Mouse (Mus musculus) embryonic facial prominence, embryonic 15.5 days (tissue): Measurements from ENCODE around the gene Prrc2a. TPM values are rescaled to one million over a fixed set of nuclear protein-coding genes. Genes with fewer than 3 reads are reported as not detected.

Experiments
- ATAC-seq: fragments of 200-750 bp; cut with Nextera tagmentation; 2 replicates; pipeline ENCODE4 v1.8.0; 2017; ENCODE audit warnings: low read depth, moderate TSS enrichment; ENCODE audit not compliant: insufficient number of reproducible peaks, low FRiP score, low TSS enrichment
- H3K27ac ChIP-seq: fragments of 300-500 bp; sonication (generic); replicated peaks from 2 replicates; pipeline ENCODE4 v1.5.1; 2015; ENCODE audit warnings: mild to moderate bottlenecking, inconsistent platforms
- H3K27me3 ChIP-seq: fragments of 300-500 bp; sonication (generic); 2 replicates; pipeline ENCODE4 v1.6.1; 2015; ENCODE audit warnings: inconsistent platforms
- H3K36me3 ChIP-seq: fragments of 300-500 bp; sonication (generic); 2 replicates; pipeline ENCODE4 v1.6.1; 2015; ENCODE audit warnings: mild to moderate bottlenecking, inconsistent platforms
- H3K4me1 ChIP-seq: fragments of 300-500 bp; sonication (generic); 2 replicates; pipeline ENCODE4 v1.6.1; 2015; ENCODE audit warnings: inconsistent platforms
- H3K4me2 ChIP-seq: fragments of 300-500 bp; sonication (generic); replicated peaks from 2 replicates; pipeline ENCODE4 v1.6.1; 2015; ENCODE audit warnings: mild to moderate bottlenecking, inconsistent platforms
- H3K4me3 ChIP-seq: fragments of 300-500 bp; sonication (generic); replicated peaks from 2 replicates; pipeline ENCODE4 v1.5.1; 2015; ENCODE audit warnings: mild to moderate bottlenecking, inconsistent platforms
- H3K9ac ChIP-seq: fragments of 300-500 bp; sonication (generic); 2 replicates; pipeline ENCODE4 v1.6.1; 2015; ENCODE audit warnings: inconsistent platforms
- H3K9me3 ChIP-seq: fragments of 300-500 bp; sonication (generic); replicated peaks from 2 replicates; pipeline ENCODE4 v1.6.1; 2016; ENCODE audit warnings: inconsistent platforms
- WGBS: fragments of 180-500 bp; shearing (Covaris S2); methylation state at CpG from one replicate; pipeline ENCODE4 v1.1.7; 2015; 5-methylcytosine and 5-hydroxymethylcytosine counted together
- polyA plus RNA-seq: library from polyadenylated mRNA; unstranded; fragments of >200 nt; fragmentation: Nextera tagmentation; extraction: Ambion mirVana; gene quantifications from 2 replicates; pipeline ENCODE4 v1.2.1, GENCODE M21; 2015

The Prrc2a gene
- 179 and 198 TPM in 2 replicates for polyA plus RNA-seq

- no peaks in the 10 kb centered on the region for H3K9me3 ChIP-seq
- no peaks in the 10 kb centered on the region for H3K27me3 ChIP-seq
- ATAC-seq: peak; percentile 95
- whole genome bisulfite sequencing: under 1% methylated on average over 74 of the region's 89 CpGs
- H3K4me2 ChIP-seq: peak within 1 kb of the TSS; percentile 88
- H3K9ac ChIP-seq: peak within 1 kb of the TSS; percentile 100
- peaks cover 26% of the 10 kb centered on the region for H3K36me3 ChIP-seq
- H3K4me1 ChIP-seq: peaks cover 35% of the 10 kb centered on the region
- H3K4me3 ChIP-seq: peak within 1 kb of the TSS; percentile 100
- H3K27ac ChIP-seq: peak within 1 kb of the TSS; percentile 100
These were observed at the start of gene Prrc2a for GRCm38 (mm10) chr17:35164568-35165450. TSS of gene Prrc2a (minus strand) at chr17:35164897.

GRCm38 (mm10) chr17:35213071-35213470 is 48.4 kb upstream of the Prrc2a start:
- H3K4me1 ChIP-seq: peaks cover 4% of the 10 kb centered on the region; the same call in 1 of the 2 replicates
- H3K4me2 ChIP-seq: no peak overlapping the region
- no peak for ATAC-seq
- H3K27me3 ChIP-seq: no peaks in the 10 kb centered on the region
- no peaks in the 10 kb centered on the region for H3K36me3 ChIP-seq
- H3K9me3 ChIP-seq: no peaks in the 10 kb centered on the region
- no peak overlapping the region for H3K9ac ChIP-seq
- no peak overlapping the region for H3K4me3 ChIP-seq
- H3K27ac ChIP-seq: no peak overlapping the region
- WGBS: 91% methylated on average over 5 of the region's 5 CpGs

- Histone ChIP-seq H3K4me1 (peaks cover 4% of the 10 kb centered on the region; the same call in 1 of the 2 replicates), H3K27ac (no peak overlapping the region), H3K27me3 (no peaks in the 10 kb centered on the region), H3K4me3 (no peak overlapping the region), H3K9me3 (no peaks in the 10 kb centered on the region), H3K9ac (no peak overlapping the region), H3K36me3 (no peaks in the 10 kb centered on the region), H3K4me2 (no peak overlapping the region)
- 68% methylated on average over 3 of the region's 3 CpGs for WGBS
- no peak for ATAC-seq
These were observed 45.9 kb upstream of the Prrc2a start for GRCm38 (mm10) chr17:35210593-35210992.

GRCm38 (mm10) chr17:35209785-35210535 is 45.3 kb upstream of the Prrc2a start:
- H3K36me3 ChIP-seq: no peaks in the 10 kb centered on the region
- no peak for ATAC-seq
- no peak overlapping the region for H3K4me3 ChIP-seq
- no peak overlapping the region for H3K4me2 ChIP-seq
- H3K9ac ChIP-seq: no peak overlapping the region
- H3K9me3 ChIP-seq: no peaks in the 10 kb centered on the region
- peaks cover 7% of the 10 kb centered on the region; the same call in 1 of the 2 replicates for H3K4me1 ChIP-seq
- H3K27ac ChIP-seq: no peak overlapping the region
- WGBS: 69% methylated on average over 12 of the region's 12 CpGs
- peaks cover 5% of the 10 kb centered on the region; the same call in 1 of the 2 replicates for H3K27me3 ChIP-seq

- Histone ChIP-seq H3K27ac (no peak overlapping the region), H3K9me3 (no peaks in the 10 kb centered on the region)
- ATAC-seq: no peak
These were observed 40.7 kb upstream of the Prrc2a start for GRCm38 (mm10) chr17:35205380-35205769.

GRCm38 (mm10) chr17:35204494-35205379 is 40.0 kb upstream of the Prrc2a start, which contains the start of gene Lta:
TSS of gene Lta (minus strand) at chr17:35205351.
- Histone ChIP-seq H3K4me2 (no peak within 1 kb of the TSS), H3K27me3 (peaks cover 25% of the 10 kb centered on the region), H3K4me1 (peaks cover 8% of the 10 kb centered on the region; the same call in 1 of the 2 replicates), H3K9me3 (no peaks in the 10 kb centered on the region), H3K36me3 (no peaks in the 10 kb centered on the region), H3K9ac (no peak within 1 kb of the TSS), H3K27ac (no peak within 1 kb of the TSS), H3K4me3 (no peak within 1 kb of the TSS)
- no peak for ATAC-seq
- WGBS: 27% methylated on average over 20 of the region's 20 CpGs

More at GRCm38 (mm10) chr17:35205380-35205769, 40.7 kb upstream of the Prrc2a start:
- no peaks in the 10 kb centered on the region for H3K36me3 ChIP-seq
- no peak overlapping the region for H3K4me3 ChIP-seq
- peaks cover 8% of the 10 kb centered on the region; the same call in 1 of the 2 replicates for H3K4me1 ChIP-seq
- no peak overlapping the region for H3K4me2 ChIP-seq
- 54% methylated on average over 10 of the region's 10 CpGs for WGBS
- peaks cover 25% of the 10 kb centered on the region for H3K27me3 ChIP-seq
- H3K9ac ChIP-seq: no peak overlapping the region

- Histone ChIP-seq H3K4me3 (no peak overlapping the region), H3K9me3 (no peaks in the 10 kb centered on the region), H3K27me3 (peaks cover 25% of the 10 kb centered on the region), H3K9ac (no peak overlapping the region), H3K36me3 (no peaks in the 10 kb centered on the region), H3K4me1 (peaks cover 8% of the 10 kb centered on the region; the same call in 1 of the 2 replicates), H3K27ac (no peak overlapping the region), H3K4me2 (no peak overlapping the region)
- WGBS: 76% methylated on average over 4 of the region's 4 CpGs
- ATAC-seq: no peak
These were observed 37.7 kb upstream of the Prrc2a start for GRCm38 (mm10) chr17:35202442-35202841.

GRCm38 (mm10) chr17:35201787-35202186 is 37.1 kb upstream of the Prrc2a start, which contains the start of gene Tnf:
TSS of gene Tnf (minus strand) at chr17:35202007.
- peak within 1 kb of the TSS; percentile 10; the same call in 1 of the 2 replicates for H3K4me3 ChIP-seq
- no peak for ATAC-seq
- peaks cover 8% of the 10 kb centered on the region; the same call in 1 of the 2 replicates for H3K4me1 ChIP-seq
- H3K27me3 ChIP-seq: peaks cover 25% of the 10 kb centered on the region
- no peak within 1 kb of the TSS for H3K27ac ChIP-seq
- peak within 1 kb of the TSS; percentile 2; the same call in 1 of the 2 replicates for H3K4me2 ChIP-seq
- no peaks in the 10 kb centered on the region for H3K9me3 ChIP-seq
- no peaks in the 10 kb centered on the region for H3K36me3 ChIP-seq
- WGBS: 41% methylated on average over 13 of the region's 13 CpGs
- no peak within 1 kb of the TSS for H3K9ac ChIP-seq

- peaks cover 13% of the 10 kb centered on the region for H3K4me1 ChIP-seq
- peak overlapping the region; percentile 10; the same call in 1 of the 2 replicates for H3K4me3 ChIP-seq
- WGBS: 75% methylated on average over 11 of the region's 11 CpGs
- no peaks in the 10 kb centered on the region for H3K36me3 ChIP-seq
- H3K27me3 ChIP-seq: peaks cover 31% of the 10 kb centered on the region
- H3K27ac ChIP-seq: no peak overlapping the region
- ATAC-seq: no peak
- H3K9ac ChIP-seq: no peak overlapping the region
- no peak overlapping the region for H3K4me2 ChIP-seq
- H3K9me3 ChIP-seq: no peaks in the 10 kb centered on the region
These were observed 36.4 kb upstream of the Prrc2a start for GRCm38 (mm10) chr17:35201128-35201527.

GRCm38 (mm10) chr17:35200398-35200797 is 35.7 kb upstream of the Prrc2a start:
- Histone ChIP-seq H3K27ac (no peak overlapping the region), H3K4me2 (no peak overlapping the region), H3K36me3 (no peaks in the 10 kb centered on the region), H3K9me3 (no peaks in the 10 kb centered on the region), H3K9ac (no peak overlapping the region), H3K4me1 (peaks cover 20% of the 10 kb centered on the region), H3K27me3 (peaks cover 38% of the 10 kb centered on the region), H3K4me3 (no peak overlapping the region)
- no peak for ATAC-seq
- WGBS: 82% methylated on average over 11 of the region's 11 CpGs
